Mouse (Mus musculus): Measurements from ENCODE around the gene Cyp2t4. TPM values are rescaled to one million over a fixed set of nuclear protein-coding genes. Genes with fewer than 3 reads are reported as not detected.
A peak's percentile ranks its signal among the peaks of the same experiment; 100 is the strongest.

Cyp2t4 gene
- polyA plus RNA-seq, 1 experiment from 2014 or later: 0.14 TPM

DNA sequence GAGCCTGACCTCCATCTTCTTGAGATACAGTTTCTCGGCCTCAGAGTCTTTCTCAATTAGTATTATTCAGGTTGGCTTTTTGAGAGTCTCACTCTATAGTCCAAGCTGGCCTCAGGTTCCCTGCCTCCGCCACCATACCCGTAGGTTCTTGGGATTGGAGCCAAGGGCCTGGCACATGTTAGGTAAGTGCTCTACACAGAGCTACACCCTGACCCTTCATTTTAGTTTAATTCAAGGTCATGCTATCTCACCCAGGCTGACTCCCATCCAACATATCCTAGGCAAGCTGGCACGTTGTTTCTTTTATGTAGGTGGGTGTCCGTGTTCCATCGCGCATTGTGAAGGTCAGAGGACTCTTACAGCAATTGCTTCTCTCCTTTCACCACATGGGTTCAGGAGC is 21.4 kb downstream of the Cyp2t4 start:
- H3K4me1 ChIP-seq (replicated peaks): peaks cover 16% of the 10 kb centered on the region
- H3K4me2 ChIP-seq: no peak overlapping the region
- no peak for ATAC-seq (ENCODE audit: low FRiP score, low read depth)
- H3K27me3 ChIP-seq: no peaks in the 10 kb centered on the region
- no peaks in the 10 kb centered on the region for H3K9me3 ChIP-seq
- WGBS: 96% methylated on average over 7 of the region's 7 CpGs
- H3K9ac ChIP-seq: no peak overlapping the region
- peaks cover 26% of the 10 kb centered on the region; the same call in 1 of the 2 replicates for H3K36me3 ChIP-seq
- no peak overlapping the region for H3K27ac ChIP-seq (replicated peaks)
- no peak overlapping the region for H3K4me3 ChIP-seq

DNA sequence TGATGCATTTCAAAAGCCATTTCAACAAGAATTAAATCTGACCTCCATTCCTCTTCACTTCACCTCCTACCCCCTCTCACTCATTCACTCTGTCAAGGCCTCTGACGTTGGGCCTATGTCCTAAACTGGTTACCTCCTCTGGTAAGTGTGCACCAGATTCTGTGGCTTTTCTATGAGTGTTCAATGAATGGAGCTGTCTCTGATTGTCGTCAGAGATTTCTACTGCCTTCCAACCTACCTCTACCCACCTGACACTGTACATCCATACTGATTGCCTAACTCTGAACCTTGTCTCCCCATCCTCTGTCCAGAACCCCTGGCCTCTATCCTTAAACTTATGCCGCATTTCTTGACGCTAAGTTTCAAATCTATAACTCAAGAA is 24.4 kb downstream of the Cyp2t4 start:
- Histone ChIP-seq H3K4me2 (peak overlapping the region; percentile 61), H3K27ac (replicated peaks) (peak overlapping the region; percentile 94), H3K9ac (peak overlapping the region; percentile 48), H3K27me3 (no peaks in the 10 kb centered on the region), H3K4me3 (peak overlapping the region; percentile 76), H3K9me3 (no peaks in the 10 kb centered on the region), H3K36me3 (peaks cover 14% of the 10 kb centered on the region; the same call in 1 of the 2 replicates), H3K4me1 (replicated peaks) (peaks cover 20% of the 10 kb centered on the region)
- no peak for ATAC-seq (ENCODE audit: low FRiP score, low read depth)
- WGBS: 18% methylated on average over 4 of the region's 4 CpGs

DNA sequence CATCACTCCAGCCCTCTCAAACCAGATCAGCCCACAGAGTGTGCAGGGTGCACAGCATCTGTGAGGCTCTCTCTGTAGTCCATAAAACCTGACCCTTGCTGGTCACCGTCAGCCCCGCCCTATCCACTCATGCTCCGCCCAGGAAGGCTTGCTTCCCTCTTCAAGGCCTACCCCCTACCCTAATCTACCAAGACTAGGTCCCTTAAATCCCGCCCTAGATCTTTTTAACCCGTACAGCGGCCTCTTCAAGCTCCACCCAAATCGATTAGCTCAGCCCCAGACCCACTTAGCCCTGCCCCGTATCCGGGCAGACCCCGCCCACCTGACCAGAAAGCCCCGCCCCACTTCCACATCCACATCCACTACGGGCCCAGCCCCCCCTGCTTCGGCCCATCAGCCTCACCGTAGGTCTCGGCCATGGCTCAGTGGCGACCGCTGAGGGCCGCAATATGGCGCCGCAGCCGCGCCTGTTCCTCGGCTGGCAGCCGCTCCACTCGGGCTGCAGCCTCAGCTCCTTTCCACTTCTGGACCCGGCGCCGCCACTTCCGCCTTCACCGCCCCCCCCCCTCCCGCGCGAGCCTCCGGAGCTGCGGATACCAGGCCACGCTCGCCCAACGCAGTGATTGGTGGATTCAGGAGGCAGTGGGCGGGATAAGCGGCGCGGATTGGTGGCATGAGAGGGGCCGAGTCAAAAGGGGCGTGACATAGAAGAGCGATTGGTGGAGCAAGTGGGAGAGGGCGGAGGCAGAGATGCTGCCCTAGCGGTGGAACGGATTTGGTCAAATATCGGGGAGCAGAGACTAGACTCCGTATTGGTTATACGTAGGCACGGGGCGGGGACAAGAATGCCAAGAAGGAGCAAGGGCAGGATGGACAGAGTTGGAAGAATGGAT is 25.1 kb downstream of the Cyp2t4 start, which contains the start of gene Rab4b:
Rab4b (minus strand) TSS at position 573 of the 893 bp plus-strand sequence.
- no peaks in the 10 kb centered on the region for H3K9me3 ChIP-seq
- H3K36me3 ChIP-seq: peaks cover 8% of the 10 kb centered on the region; the same call in 1 of the 2 replicates
- H3K9ac ChIP-seq: peak within 1 kb of the TSS; percentile 48
- H3K27me3 ChIP-seq: no peaks in the 10 kb centered on the region
- ATAC-seq (ENCODE audit: low FRiP score, low read depth): peak; percentile 98
- H3K27ac ChIP-seq (replicated peaks): peak within 1 kb of the TSS; percentile 94
- under 1% methylated on average over 53 of the region's 53 CpGs for WGBS
- peak within 1 kb of the TSS; percentile 63 for H3K4me2 ChIP-seq
- H3K4me1 ChIP-seq (replicated peaks): peaks cover 20% of the 10 kb centered on the region
- peak within 1 kb of the TSS; percentile 76 for H3K4me3 ChIP-seq

DNA sequence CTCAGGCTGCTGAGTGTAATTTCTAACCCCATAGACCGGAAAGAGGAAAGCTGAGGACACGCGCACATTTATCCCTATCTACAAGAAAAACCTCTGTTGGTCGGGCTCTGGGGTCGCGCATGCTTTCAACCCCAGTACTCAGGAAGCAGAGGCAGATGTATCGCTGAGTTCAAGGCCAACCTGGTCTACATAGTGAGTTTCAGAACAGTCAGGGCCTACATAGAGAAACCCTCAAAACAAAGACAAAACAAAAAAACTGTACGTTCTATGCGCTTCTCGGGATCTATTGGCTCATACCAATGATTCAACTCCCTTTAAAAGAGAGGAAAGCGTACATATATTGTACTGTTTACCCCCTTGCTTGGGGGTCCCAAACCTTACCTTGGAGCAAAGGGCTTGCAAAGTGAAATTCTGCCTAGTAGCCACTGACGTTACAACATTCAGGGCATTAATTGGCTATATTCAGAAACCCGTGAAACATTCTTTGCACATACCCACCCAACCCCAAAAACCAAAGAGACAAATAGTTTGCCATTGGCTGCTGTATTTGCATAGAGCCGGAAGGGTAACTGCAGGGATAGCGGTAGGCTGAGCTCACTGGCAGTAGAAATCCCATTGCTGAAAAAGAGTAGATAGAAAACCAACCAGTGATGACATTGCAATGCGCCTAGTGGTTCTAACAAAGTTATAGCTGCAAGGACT is 25.9 kb downstream of the Cyp2t4 start:
- 0 out of 2 replicates have a peak overlapping the region, but pooled peaks have one; percentile 23 for H3K9ac ChIP-seq
- 44% methylated on average over 16 of the region's 16 CpGs for WGBS
- no peaks in the 10 kb centered on the region for H3K9me3 ChIP-seq
- H3K4me1 ChIP-seq (replicated peaks): peaks cover 20% of the 10 kb centered on the region
- peak overlapping the region; percentile 90 for H3K27ac ChIP-seq (replicated peaks)
- peak overlapping the region; percentile 63 for H3K4me2 ChIP-seq
- H3K4me3 ChIP-seq: peak overlapping the region; percentile 76
- 0 out of 2 replicates have a peak, but pooled peaks have one; percentile 4 for ATAC-seq (ENCODE audit: low FRiP score, low read depth)
- peaks cover 5% of the 10 kb centered on the region for H3K36me3 ChIP-seq
- H3K27me3 ChIP-seq: no peaks in the 10 kb centered on the region

DNA sequence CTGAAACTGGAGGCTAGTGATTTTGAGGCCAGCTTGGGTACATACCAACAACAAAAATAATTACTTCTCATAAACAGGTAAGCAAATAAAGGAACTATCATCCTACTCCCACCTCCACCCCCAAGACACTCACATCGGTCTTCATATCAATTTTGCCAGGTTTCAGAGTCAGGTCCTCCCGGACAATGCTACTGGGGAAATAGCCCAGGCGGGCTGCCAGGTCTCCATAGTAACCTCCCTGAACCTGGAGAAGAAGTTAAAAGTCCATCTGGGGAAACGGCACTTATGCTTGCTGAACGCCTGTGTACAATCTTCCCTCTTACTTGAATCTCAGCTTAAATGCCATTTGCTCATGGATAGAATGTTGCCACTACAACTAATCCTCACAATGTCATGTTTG is 26.5 kb downstream of the Cyp2t4 start:
- Histone ChIP-seq H3K4me1 (replicated peaks) (peaks cover 20% of the 10 kb centered on the region), H3K9me3 (no peaks in the 10 kb centered on the region), H3K27ac (replicated peaks) (peak overlapping the region; percentile 90), H3K36me3 (peaks cover 9% of the 10 kb centered on the region), H3K4me2 (no peak overlapping the region; the same call in 1 of the 2 replicates), H3K27me3 (no peaks in the 10 kb centered on the region), H3K9ac (no peak overlapping the region), H3K4me3 (no peak overlapping the region)
- 34% methylated on average over 5 of the region's 5 CpGs for WGBS
- ATAC-seq (ENCODE audit: low FRiP score, low read depth): no peak

DNA sequence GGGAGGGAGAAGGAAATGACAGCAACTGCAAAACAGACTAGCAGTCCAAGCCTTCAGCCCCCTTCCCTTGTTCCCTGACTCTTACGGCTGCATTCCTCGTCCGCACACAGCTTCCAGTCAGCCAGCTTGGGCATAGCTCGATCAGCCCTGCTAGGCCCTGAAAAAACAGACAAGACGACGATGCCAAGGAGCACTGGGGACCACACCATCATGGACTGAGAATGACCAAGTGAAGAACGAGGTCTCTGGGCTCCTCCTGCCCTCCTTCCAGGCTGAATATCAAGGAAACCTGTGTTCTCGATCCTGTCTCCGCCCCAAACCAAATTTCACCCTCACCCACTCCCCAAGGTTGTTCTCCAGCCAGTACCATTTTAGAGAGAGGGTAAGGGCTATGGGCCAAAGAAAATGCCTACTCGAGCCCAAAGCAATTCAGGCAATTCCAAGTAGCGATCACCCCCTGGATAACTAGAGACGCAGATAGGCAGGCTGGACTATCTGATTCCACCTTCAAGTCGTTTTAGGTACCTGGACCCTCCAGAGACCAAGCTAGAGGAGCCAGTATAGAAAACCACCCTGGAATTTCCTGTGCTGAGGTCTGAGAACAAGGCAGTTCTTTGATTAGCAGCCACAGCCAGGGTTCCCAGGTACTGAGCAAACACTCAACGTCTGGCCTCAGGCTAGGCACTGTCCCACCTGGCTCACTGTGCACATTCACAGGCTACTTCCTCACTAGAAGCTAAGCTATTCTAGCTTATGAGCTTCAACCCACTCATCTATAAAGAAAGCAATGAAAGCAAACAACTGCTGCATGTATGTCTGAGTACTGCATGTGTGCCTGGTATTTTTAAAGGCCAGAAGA is 27.6 kb downstream of the Cyp2t4 start, which contains the start of the genes Gm21983 and Mia:
Gm21983 (minus strand) TSS at position 250 of the 859 bp plus-strand sequence.
Mia (minus strand) TSS at position 321 of the 859 bp plus-strand sequence.
- Histone ChIP-seq H3K4me1 (replicated peaks) (peaks cover 20% of the 10 kb centered on the region), H3K27ac (replicated peaks) (peak within 1 kb of the TSS; percentile 90), H3K27me3 (no peaks in the 10 kb centered on the region), H3K36me3 (peaks cover 19% of the 10 kb centered on the region), H3K4me2 (no peak within 1 kb of the TSS; the same call in 1 of the 2 replicates), H3K9me3 (no peaks in the 10 kb centered on the region), H3K9ac (no peak within 1 kb of the TSS), H3K4me3 (no peak within 1 kb of the TSS)
- no peak for ATAC-seq (ENCODE audit: low FRiP score, low read depth)
- WGBS: 62% methylated on average over 14 of the region's 14 CpGs

DNA sequence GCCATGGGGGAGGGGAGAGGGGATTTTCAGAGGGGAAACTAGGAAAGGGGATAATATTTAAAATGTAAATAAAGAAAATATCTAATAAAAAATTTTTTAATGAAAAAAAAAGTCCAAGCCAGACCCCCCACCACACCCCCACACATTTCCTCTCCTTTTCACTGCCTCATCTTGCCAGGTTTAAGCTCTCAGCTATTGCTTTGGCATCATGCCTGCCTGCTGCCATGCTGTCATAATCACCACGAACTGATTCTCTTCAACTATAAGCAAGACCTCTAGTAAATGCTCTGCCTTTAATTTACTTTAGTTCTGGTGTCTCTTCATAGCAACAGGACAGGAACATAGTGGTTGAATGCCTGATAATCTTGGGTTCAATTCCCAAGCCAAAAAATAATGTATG is 29.0 kb downstream of the Cyp2t4 start:
- H3K4me2 ChIP-seq: no peak overlapping the region
- H3K36me3 ChIP-seq: peaks cover 34% of the 10 kb centered on the region
- no peak for ATAC-seq (ENCODE audit: low FRiP score, low read depth)
- H3K27me3 ChIP-seq: no peaks in the 10 kb centered on the region
- H3K9ac ChIP-seq: no peak overlapping the region
- no peak overlapping the region for H3K4me3 ChIP-seq
- no peak overlapping the region for H3K27ac ChIP-seq (replicated peaks)
- 77% methylated on average over 1 of the region's 1 CpGs for WGBS
- H3K4me1 ChIP-seq (replicated peaks): peaks cover 19% of the 10 kb centered on the region
- H3K9me3 ChIP-seq: no peaks in the 10 kb centered on the region

DNA sequence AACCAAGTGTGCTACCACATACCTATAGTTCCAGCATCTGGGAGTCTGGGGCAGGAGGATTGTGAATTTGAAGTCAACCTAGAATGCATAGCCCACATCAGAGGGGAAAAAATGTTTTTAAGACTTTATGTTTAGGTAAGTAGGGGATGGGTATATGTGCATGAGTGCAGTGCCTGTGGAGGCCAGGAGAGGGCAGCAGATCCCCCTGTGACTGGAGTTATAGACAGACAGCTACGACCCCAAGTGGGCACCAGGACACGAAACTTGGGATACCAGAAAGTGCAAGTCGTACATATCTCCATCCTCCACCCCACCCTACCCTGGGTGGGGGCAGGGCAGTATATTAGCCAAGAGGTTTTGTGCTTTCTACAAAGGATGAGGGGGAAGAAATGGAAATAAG is 31.4 kb downstream of the Cyp2t4 start:
- no peak overlapping the region for H3K4me2 ChIP-seq
- H3K27ac ChIP-seq (replicated peaks): no peak overlapping the region
- H3K27me3 ChIP-seq: no peaks in the 10 kb centered on the region
- no peak for ATAC-seq (ENCODE audit: low FRiP score, low read depth)
- H3K9ac ChIP-seq: no peak overlapping the region
- 83% methylated on average over 3 of the region's 3 CpGs for WGBS
- peaks cover 57% of the 10 kb centered on the region for H3K36me3 ChIP-seq
- H3K4me1 ChIP-seq (replicated peaks): 0 out of 2 replicates have a peak, but pooled peaks cover 4% of the 10 kb centered on the region
- no peak overlapping the region for H3K4me3 ChIP-seq
- H3K9me3 ChIP-seq: no peaks in the 10 kb centered on the region

DNA sequence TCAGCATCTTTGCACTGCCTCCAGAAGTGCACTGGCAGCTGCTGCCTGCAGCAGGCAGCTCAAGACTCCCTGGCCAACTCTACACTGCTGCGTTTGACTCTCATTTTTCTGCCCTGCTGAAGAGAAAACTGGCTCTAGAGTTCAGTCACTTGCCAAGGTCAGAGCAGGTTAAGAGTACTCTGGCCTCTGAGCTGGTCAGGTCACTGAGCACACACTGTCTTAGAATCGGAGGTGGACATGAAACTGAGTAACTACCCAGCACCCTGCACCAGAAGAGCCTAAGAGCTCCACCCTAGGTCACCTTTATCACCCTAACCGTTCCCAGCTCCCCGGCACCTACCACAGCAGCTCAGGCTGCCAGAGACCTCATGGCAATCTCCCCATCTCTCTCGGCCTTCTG is 32.5 kb downstream of the Cyp2t4 start:
- H3K4me3 ChIP-seq: no peak overlapping the region
- H3K9ac ChIP-seq: no peak overlapping the region
- no peaks in the 10 kb centered on the region for H3K27me3 ChIP-seq
- no peak for ATAC-seq (ENCODE audit: low FRiP score, low read depth)
- no peaks in the 10 kb centered on the region for H3K4me1 ChIP-seq (replicated peaks)
- H3K9me3 ChIP-seq: no peaks in the 10 kb centered on the region
- WGBS: 96% methylated on average over 5 of the region's 5 CpGs
- no peak overlapping the region for H3K4me2 ChIP-seq
- no peak overlapping the region for H3K27ac ChIP-seq (replicated peaks)
- H3K36me3 ChIP-seq: peaks cover 67% of the 10 kb centered on the region

DNA sequence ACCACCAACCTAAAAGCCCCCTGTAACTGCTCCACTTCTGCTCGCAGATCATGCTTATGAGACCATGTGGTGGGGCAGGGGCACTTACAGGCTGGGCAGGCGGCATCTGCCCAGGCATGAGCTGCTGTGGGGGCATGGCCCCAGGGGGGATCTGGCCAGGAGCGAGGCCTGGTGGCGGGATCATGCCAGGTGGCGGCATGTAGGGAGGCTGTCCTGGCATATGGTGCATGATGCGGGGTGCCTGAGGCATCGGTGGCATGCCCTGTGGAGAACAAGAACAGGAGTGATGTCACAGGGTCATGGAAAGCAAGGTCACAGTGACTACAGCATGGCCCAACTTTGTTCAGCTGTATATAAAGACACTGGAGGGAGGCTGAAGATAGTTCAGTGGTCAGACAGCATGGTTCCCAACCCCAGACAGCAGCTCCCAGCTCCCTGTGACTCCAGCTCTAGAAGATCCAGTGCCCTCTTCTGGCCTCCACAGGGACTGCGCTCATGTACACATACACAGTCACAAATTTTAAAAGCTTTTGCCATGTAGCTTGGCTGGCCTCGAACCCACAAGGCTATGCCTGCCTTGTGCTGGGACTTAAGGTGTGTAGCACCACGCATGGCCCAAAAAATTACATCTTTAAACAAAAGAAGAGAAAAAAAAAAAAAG is 35.9 kb downstream of the Cyp2t4 start:
- 81% methylated on average over 10 of the region's 10 CpGs for WGBS
- Histone ChIP-seq H3K36me3 (peaks cover 84% of the 10 kb centered on the region), H3K9ac (no peak overlapping the region), H3K4me1 (replicated peaks) (peaks cover 11% of the 10 kb centered on the region), H3K27me3 (no peaks in the 10 kb centered on the region), H3K27ac (replicated peaks) (no peak overlapping the region), H3K9me3 (no peaks in the 10 kb centered on the region), H3K4me2 (no peak overlapping the region), H3K4me3 (no peak overlapping the region)
- ATAC-seq (ENCODE audit: low FRiP score, low read depth): no peak

DNA sequence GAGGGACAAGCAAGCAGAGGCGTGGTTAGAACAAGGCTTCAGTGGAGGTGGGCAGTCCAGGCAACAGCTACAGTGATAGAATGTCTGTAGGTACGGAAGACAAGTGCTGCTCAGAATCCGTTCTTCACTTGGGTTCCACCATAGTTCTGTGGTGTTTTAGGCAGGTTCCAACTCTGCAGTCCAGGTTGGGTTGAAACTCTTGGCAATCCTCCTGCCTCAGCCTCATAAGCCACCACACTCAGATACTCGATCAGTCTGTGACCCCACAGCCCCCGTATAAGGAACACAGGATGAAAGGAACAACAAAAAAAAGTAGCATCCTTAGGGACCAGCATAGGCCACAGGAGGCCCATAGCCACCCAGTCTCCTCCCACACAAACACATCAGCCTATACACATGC is 38.9 kb downstream of the Cyp2t4 start:
- Histone ChIP-seq H3K4me1 (replicated peaks) (peaks cover 23% of the 10 kb centered on the region), H3K27me3 (no peaks in the 10 kb centered on the region), H3K9ac (no peak overlapping the region), H3K36me3 (peaks cover 55% of the 10 kb centered on the region), H3K4me2 (no peak overlapping the region), H3K27ac (replicated peaks) (no peak overlapping the region), H3K9me3 (no peaks in the 10 kb centered on the region), H3K4me3 (no peak overlapping the region)
- WGBS: 94% methylated on average over 5 of the region's 5 CpGs
- ATAC-seq (ENCODE audit: low FRiP score, low read depth): no peak

All from hindbrain, embryonic 15.5 days (tissue).